Mouse (Mus musculus) hindbrain, postnatal 0 days (tissue): ENCODE measurements at regions not wholly inside any gene's neighbourhood (a gene's known extent, or its start where the extent isn't known, plus 50 kb on each side); places are given as distances from the start of the nearest gene placed in this dataset.

Experiments
- ATAC-seq: fragments of 200-750 bp; cut with Nextera tagmentation; 2 replicates; pipeline ENCODE4 v1.8.0; 2017; ENCODE audit warnings: mild to moderate bottlenecking, moderate TSS enrichment, moderate library complexity
- DNase-seq: peaks from one replicate; pipeline ENCODE4 v3.0.0-alpha.2; 2015; ENCODE audit warnings: low spot score
- H3K27ac ChIP-seq: fragments of 300-500 bp; sonication (generic); 2 replicates; pipeline ENCODE4 v1.5.1; 2014; ENCODE audit warnings: mild to moderate bottlenecking
- H3K27me3 ChIP-seq: fragments of 300-500 bp; sonication (generic); 2 replicates; pipeline ENCODE4 v1.6.1; 2014; ENCODE audit warnings: low read length, mixed read lengths; ENCODE audit not compliant: insufficient read depth
- H3K36me3 ChIP-seq: fragments of 300-500 bp; sonication (generic); 2 replicates; pipeline ENCODE4 v1.6.1; 2014; ENCODE audit warnings: low read length, mixed read lengths; ENCODE audit not compliant: insufficient read depth
- H3K4me1 ChIP-seq: fragments of 300-500 bp; sonication (generic); 2 replicates; pipeline ENCODE4 v1.6.1; 2014; ENCODE audit warnings: antibody characterized with exemption, low read length, mixed read lengths; ENCODE audit not compliant: insufficient read depth
- H3K4me2 ChIP-seq: fragments of 300-500 bp; sonication (generic); 2 replicates; pipeline ENCODE4 v1.6.1; 2014; ENCODE audit warnings: low read depth, mild to moderate bottlenecking, low read length, moderate library complexity, mixed read lengths
- H3K4me3 ChIP-seq: fragments of 300-500 bp; sonication (generic); 2 replicates; pipeline ENCODE4 v1.5.1; 2014; ENCODE audit warnings: low read length
- H3K9ac ChIP-seq: fragments of 300-500 bp; sonication (generic); replicated peaks from 2 replicates; pipeline ENCODE4 v1.6.1; 2014; ENCODE audit warnings: mild to moderate bottlenecking, low read length, moderate library complexity, mixed read lengths
- H3K9me3 ChIP-seq: fragments of 300-500 bp; sonication (generic); 2 replicates; pipeline ENCODE4 v1.6.1; 2016; ENCODE audit warnings: low read length, mixed read lengths
- CTCF ChIP-seq: IDR thresholded peaks from 2 replicates; pipeline ENCODE4 v1.5.1; 2016; ENCODE audit warnings: antibody characterized with exemption, control low read depth, low read depth
- WGBS: fragments of 180-500 bp; shearing (Covaris S2); extraction: QIAGEN DNeasy Blood & Tissue Kit; methylation state at CpG from one replicate; pipeline ENCODE4 v1.1.7; 2014; 5-methylcytosine and 5-hydroxymethylcytosine counted together

GRCm38 (mm10) chr2:135525779-135526178, 133.0 kb upstream of the Plcb4 start:
- Histone ChIP-seq H3K27me3 (no peaks in the 10 kb centered on the region), H3K9me3 (no peaks in the 10 kb centered on the region), H3K36me3 (no peaks in the 10 kb centered on the region), H3K4me1 (no peaks in the 10 kb centered on the region), H3K4me3 (no peak overlapping the region), H3K27ac (no peak overlapping the region), H3K9ac (no peak overlapping the region), H3K4me2 (no peak overlapping the region)
- no peak for DNase-seq
- no peak for TF ChIP-seq CTCF
- no peak for ATAC-seq
- 100% methylated on average over 1 of the region's 1 CpGs for WGBS

- no peaks in the 10 kb centered on the region for H3K27me3 ChIP-seq
- no peaks in the 10 kb centered on the region for H3K9me3 ChIP-seq
- H3K36me3 ChIP-seq, result no peaks in the 10 kb centered on the region
- no peak overlapping the region for H3K27ac ChIP-seq
- no peak overlapping the region for H3K4me3 ChIP-seq
- H3K4me1 ChIP-seq, result no peaks in the 10 kb centered on the region
- DNase-seq (no peak), ATAC-seq (no peak)
- 84% methylated on average over 3 of the region's 3 CpGs for WGBS
- H3K9ac ChIP-seq, result no peak overlapping the region
- H3K4me2 ChIP-seq, result no peak overlapping the region
- TF ChIP-seq CTCF, result no peak
These were observed 129.2 kb upstream of the Plcb4 start for GRCm38 (mm10) chr2:135529619-135530018.

GRCm38 (mm10) chr2:135536303-135536871, 122.4 kb upstream of the Plcb4 start:
- no peak for DNase-seq
- 76% methylated on average over 11 of the region's 11 CpGs for WGBS
- Histone ChIP-seq H3K9me3 (no peaks in the 10 kb centered on the region), H3K4me1 (no peaks in the 10 kb centered on the region; the same call in 1 of the 2 replicates), H3K27me3 (no peaks in the 10 kb centered on the region), H3K4me2 (no peak overlapping the region), H3K9ac (no peak overlapping the region), H3K36me3 (no peaks in the 10 kb centered on the region), H3K27ac (no peak overlapping the region), H3K4me3 (no peak overlapping the region)
- TF ChIP-seq CTCF, result no peak
- ATAC-seq, result no peak

DNA sequence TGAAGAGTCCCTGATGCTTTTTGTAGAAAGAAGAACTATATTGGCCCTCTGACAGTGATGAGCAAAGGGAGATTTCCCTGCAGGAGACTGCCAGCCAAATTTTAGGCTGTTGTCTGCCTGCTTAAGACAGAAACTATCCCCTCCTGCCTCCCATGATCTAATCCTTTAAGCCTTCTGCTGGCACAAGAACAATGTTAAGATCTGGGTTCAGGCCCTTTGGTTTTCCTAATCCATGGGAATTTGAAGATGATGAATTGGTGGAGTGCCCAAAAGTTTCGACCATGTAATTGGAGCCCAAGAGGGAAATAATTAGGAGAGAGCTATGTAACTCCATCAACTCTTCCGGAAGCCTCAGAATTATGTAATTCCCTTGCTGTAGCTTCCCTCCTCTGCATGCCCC, 120.8 kb upstream of the Plcb4 start:
- WGBS, result 47% methylated on average over 2 of the region's 2 CpGs
- no peaks in the 10 kb centered on the region for H3K9me3 ChIP-seq
- no peak for TF ChIP-seq CTCF

DNA sequence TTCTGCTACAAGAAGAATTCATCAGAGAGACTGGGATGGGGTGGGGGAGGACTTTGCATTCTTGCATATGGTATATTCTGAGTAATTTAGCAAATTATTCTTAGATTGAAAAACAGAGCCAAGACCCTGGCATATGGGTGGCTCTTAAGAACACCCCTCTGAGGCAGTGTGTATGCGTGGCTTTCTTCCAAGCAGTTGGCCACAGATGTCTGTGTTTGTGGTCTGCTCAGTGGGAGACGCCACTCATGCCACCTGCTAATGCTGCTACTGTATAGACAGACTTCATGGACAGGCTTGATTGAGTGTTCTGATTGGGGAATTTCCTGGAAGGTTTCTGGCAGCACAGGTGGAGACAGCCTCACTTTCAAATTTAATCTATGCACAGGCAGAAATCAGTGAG, 117.8 kb upstream of the Plcb4 start:
- no peak for TF ChIP-seq CTCF
- no peak overlapping the region for H3K9ac ChIP-seq
- no peak overlapping the region for H3K4me3 ChIP-seq
- no peak overlapping the region for H3K27ac ChIP-seq
- DNase-seq, result peak; percentile 81
- H3K9me3 ChIP-seq, result no peaks in the 10 kb centered on the region
- H3K4me1 ChIP-seq, result no peaks in the 10 kb centered on the region; the same call in 1 of the 2 replicates
- 35% methylated on average over 2 of the region's 2 CpGs for WGBS
- no peak overlapping the region for H3K4me2 ChIP-seq
- no peaks in the 10 kb centered on the region for H3K27me3 ChIP-seq
- no peaks in the 10 kb centered on the region for H3K36me3 ChIP-seq
- peak; percentile 91 for ATAC-seq

More for the DNA sequence above, 120.8 kb upstream of the Plcb4 start:
- H3K4me1 ChIP-seq, result no peaks in the 10 kb centered on the region; the same call in 1 of the 2 replicates
- no peaks in the 10 kb centered on the region for H3K36me3 ChIP-seq
- H3K27ac ChIP-seq, result no peak overlapping the region
- no peak overlapping the region for H3K4me3 ChIP-seq
- H3K9ac ChIP-seq, result no peak overlapping the region
- ATAC-seq (no peak), DNase-seq (peak; percentile 51)
- no peak overlapping the region for H3K4me2 ChIP-seq
- H3K27me3 ChIP-seq, result no peaks in the 10 kb centered on the region

- peak; percentile 34 for DNase-seq
- Histone ChIP-seq H3K9me3 (no peaks in the 10 kb centered on the region), H3K27ac (no peak overlapping the region), H3K4me3 (no peak overlapping the region), H3K4me1 (no peaks in the 10 kb centered on the region; the same call in 1 of the 2 replicates), H3K27me3 (no peaks in the 10 kb centered on the region), H3K9ac (no peak overlapping the region), H3K4me2 (no peak overlapping the region), H3K36me3 (no peaks in the 10 kb centered on the region)
- peak; percentile 53 for TF ChIP-seq CTCF
- no peak for ATAC-seq
These were observed 116.9 kb upstream of the Plcb4 start for GRCm38 (mm10) chr2:135541930-135542329.

DNA sequence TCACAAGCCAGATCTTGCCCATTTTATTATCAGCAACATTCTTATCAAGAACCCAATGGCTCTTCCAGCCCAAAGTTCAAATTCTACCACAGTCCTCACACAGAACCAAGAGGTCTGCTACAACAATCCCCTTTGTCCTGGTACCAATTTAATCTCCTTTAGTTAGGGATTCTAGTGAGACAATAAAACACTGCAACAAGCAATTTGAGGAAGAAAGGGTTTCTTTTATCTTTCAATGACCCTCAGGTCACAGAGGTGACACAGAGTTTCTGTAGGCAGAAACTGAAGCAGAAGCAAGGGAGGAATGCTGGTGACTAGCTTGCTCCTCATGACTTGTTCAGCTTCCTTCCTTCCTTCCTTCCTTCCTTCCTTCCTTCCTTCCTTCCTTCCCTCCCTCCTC, 113.9 kb upstream of the Plcb4 start:
- Histone ChIP-seq H3K9ac (no peak overlapping the region), H3K4me2 (no peak overlapping the region)

More for the DNA sequence above, 113.9 kb upstream of the Plcb4 start:
- H3K9me3 ChIP-seq, result no peaks in the 10 kb centered on the region
- H3K4me3 ChIP-seq, result no peak overlapping the region
- no peak for TF ChIP-seq CTCF
- no peaks in the 10 kb centered on the region for H3K36me3 ChIP-seq
- H3K4me1 ChIP-seq, result no peaks in the 10 kb centered on the region
- H3K27me3 ChIP-seq, result no peaks in the 10 kb centered on the region
- DNase-seq (no peak), ATAC-seq (no peak)
- H3K27ac ChIP-seq, result no peak overlapping the region
